Mouse (Mus musculus) retina, embryonic 14.5 days (tissue): Measurements from ENCODE around the gene Cdc34.
A peak's percentile ranks its signal among the peaks of the same experiment; 100 is the strongest.
"Not testable (repeated sequence)": the region's sequence is repeated elsewhere in the genome, so short reads cannot be mapped to it uniquely, and the experiment has no call there.

Source experiments
- DNase-seq: peaks from one replicate; pipeline ENCODE4 v3.0.0-alpha.2; 2015; ENCODE audit warnings: low spot score

Gene Cdc34

GRCm38 (mm10) chr10:79695231-79696128 lies 13.5 kb downstream of the Cdc34 start:
- peak; percentile 85 for DNase-seq

DNA sequence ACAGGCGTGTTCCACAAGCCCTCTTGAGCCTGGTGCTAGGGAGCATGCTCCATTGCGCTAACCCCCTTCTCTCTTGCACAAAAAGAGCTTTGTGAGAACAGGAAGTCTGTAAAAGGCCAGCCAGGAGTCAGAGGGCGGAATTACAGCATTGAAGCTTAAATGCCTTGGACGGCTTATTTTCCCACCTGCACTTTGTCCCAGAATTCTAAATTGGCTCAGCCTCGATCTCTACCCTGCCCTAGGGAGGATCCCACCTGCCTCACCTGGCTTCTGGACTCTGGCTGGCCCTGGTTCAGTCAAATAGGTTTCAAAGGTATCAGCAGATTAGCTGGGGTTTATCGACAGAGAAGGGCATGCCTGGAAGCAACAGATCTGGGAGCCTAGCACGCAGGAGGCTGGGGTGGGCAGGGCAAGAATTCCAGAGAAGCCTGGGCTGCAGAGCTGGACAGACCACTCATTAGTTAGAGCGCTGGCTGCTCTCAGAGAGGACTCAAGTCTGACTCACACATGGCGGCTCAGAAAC lies 14.2 kb downstream of the Cdc34 start:
- DNase-seq: no peak

- DNase-seq: no peak
These were observed 15.9 kb downstream of the Cdc34 start for GRCm38 (mm10) chr10:79697916-79698315.

- no peak for DNase-seq
These were observed 16.5 kb downstream of the Cdc34 start for GRCm38 (mm10) chr10:79698459-79698858.

DNA sequence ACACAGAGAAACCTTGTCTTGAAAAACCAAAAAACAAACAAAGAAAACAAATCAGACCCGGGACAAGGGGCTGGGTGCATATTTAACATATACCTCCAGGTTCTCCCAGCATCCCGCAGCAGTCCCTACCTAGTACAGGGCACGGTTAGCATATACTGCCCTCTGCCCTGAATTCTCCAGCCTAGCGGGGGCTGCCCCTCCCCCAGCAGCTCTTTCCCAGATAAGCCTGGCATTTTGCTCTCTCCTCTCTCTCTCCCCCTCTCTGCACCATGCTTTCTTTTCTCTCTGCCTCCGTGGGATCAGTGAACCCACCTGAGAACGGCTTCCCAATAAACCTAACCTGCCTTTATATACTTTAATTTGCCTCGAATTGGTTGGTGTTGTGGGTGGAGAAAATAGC lies 18.7 kb downstream of the Cdc34 start:
- no peak for DNase-seq

DNA sequence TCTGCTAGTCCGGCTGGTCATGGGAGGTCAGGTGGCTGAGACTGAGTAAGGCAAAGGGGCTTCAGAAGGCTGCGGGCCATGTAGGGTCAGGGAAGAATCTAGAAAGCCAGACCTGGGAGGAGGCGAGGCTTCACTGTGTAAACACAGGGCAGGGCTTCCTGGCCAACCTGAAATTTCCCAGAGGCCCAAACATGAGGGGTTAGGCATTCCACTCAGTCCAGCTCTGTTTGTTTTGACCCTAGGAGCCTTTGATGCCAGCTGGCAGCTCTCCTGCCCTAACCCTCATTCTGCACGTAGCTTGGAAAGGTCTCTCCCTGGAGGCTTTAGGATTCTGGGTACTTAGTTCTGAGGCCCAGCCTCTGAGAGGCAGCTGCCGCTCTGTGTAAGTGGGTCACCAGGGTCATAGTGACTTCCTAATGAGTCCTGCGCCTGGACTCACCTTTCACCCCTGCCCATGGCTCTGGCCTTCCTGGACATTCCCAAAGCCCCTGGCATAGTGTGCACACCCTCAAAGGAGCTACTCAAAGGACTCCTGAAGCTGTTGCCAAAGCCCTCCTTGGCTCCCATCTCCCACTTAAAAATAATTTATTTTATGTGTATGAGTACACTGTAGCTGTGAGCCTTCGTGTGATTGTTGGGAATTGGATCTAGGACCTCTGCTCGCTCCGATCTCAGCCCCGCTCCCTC lies 19.6 kb downstream of the Cdc34 start:
- no peak for DNase-seq

- not testable (repeated sequence) for DNase-seq
These were observed 21.0 kb downstream of the Cdc34 start for GRCm38 (mm10) chr10:79702970-79703369.

DNA sequence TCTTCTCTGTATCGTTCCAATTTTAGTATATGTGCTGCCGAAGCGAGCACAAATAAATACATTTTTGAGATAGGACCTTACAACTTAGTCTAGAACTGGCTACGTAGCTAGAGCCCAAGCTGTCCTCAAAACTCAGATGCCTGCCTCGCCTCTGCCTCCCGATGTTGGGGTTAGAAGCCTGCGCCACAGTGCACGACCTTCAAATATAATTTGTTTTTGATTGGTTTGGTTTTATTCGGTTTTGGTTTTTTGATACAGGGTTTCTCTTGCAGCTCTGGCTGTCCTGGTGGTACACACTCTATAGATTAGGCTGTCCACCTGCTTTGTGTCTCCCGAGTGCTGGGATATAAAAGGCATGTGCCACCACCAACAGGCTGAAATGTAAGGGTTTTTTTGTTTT lies 21.5 kb downstream of the Cdc34 start:
- DNase-seq: no peak

- peak; percentile 98 for DNase-seq
These were observed 22.3 kb downstream of the Cdc34 start, which contains the start of gene Bsg for GRCm38 (mm10) chr10:79704065-79704969. TSS of gene Bsg (plus strand) at chr10:79704491.

DNA sequence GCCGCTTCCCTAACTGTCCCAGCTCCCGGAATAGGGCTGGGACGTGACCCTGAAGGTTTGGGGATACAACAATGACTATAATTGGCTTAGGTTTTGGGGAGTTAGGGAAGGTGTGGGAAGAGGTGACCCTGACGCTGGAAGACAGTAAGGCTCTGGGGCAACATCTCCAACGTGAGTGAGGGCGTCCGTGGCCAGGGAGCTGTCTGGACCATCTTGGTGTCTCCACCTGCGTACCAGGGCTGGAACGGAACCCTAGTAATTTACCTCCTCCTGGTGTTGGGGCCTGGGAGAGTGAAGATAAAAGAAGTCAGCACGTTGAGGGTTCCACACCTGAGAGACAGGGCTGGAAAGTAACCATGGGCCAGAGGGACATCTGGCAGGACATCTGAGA lies 23.0 kb downstream of the Cdc34 start:
- no peak for DNase-seq

- no peak for DNase-seq
These were observed 24.0 kb downstream of the Cdc34 start for GRCm38 (mm10) chr10:79705951-79706350.

DNA sequence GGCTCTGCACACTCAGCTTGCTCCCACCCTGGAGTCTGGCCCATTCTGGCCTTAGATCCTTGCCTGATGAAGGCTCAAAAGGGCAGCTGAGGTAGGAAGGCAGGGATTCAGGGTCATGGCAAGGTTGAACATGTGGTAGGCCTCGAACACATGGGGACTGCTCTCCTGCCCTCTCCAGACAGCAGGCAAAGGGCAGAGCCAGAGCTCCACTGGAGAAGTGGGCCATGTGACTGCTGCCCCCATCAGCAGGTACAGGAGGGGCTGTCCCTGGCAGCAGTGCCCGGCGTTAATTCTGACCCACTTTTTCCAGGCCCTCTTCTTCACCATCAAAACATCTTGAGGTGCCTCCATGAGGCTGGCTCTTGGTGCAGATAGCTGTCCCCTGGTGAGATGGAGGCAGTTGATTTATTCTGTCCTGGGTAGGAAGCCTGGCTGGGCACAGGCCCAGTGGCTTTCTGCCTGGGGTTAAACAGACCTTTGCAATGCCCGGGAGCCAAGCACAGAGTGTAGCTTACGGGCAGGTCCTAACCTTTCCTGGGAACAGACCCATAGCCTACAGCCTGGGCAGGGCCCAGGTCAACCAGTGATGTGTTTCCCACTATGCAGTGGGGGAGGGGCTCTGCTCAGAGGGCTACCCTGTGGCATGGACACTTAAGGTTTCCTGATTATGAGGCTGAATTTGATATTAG lies 24.6 kb downstream of the Cdc34 start:
- no peak for DNase-seq

- DNase-seq: no peak
These were observed 25.2 kb downstream of the Cdc34 start for GRCm38 (mm10) chr10:79707162-79707561.

DNA sequence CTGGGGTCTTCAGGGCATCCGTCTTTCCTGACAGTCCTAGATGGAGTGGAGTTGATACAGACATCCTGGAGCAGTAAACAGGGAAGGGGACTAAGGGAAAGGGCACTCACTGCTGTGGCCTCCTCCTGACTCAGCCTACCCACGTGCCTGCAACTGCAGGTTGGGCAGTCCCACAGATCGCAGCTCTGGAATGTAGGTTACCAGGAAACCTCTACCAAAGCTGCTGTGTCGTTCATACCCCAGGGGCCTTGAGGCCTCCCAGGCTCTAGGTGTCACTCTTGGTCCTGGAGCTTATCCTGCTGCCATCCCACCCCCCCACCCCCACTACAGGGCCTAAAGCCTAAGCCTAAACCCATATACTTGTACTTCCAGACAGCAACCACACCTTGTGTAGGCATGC lies 25.8 kb downstream of the Cdc34 start:
- no peak for DNase-seq

DNA sequence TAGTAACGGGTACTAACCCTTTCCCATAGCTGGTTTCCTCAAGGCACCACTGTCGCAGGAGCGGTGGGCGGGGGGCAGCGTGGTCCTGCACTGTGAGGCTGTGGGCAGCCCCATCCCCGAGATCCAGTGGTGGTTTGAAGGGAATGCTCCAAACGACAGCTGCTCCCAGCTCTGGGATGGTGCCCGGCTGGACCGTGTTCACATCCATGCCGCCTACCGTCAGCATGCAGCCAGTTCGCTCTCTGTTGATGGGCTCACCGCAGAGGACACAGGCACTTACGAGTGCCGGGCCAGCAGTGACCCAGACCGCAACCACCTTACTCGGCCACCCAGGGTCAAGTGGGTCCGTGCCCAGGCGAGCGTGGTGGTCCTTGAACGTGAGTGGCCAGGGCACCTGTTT lies 26.7 kb downstream of the Cdc34 start:
- DNase-seq: no peak

- DNase-seq: no peak
These were observed 27.3 kb downstream of the Cdc34 start for GRCm38 (mm10) chr10:79709307-79709706.

DNA sequence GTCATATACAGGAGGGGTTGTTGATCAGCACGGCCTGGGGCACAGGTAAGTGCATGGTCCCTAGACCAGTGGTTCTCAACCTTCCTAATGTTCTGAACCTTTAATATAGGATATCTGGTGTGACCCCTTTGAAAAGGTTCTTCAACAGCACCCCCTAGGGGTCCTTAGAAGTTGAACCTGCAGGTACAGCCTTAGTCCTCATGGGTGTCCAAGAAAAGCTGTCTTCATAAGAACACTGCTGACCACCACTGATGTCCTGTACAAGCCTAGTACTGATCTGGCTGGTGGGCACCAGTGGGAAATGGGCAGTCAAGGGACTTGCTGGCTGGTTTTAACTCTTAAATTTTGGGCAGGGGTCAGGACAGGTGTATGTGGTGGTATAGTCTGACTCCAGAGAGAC lies 30.0 kb downstream of the Cdc34 start:
- peak; percentile 59 for DNase-seq

DNA sequence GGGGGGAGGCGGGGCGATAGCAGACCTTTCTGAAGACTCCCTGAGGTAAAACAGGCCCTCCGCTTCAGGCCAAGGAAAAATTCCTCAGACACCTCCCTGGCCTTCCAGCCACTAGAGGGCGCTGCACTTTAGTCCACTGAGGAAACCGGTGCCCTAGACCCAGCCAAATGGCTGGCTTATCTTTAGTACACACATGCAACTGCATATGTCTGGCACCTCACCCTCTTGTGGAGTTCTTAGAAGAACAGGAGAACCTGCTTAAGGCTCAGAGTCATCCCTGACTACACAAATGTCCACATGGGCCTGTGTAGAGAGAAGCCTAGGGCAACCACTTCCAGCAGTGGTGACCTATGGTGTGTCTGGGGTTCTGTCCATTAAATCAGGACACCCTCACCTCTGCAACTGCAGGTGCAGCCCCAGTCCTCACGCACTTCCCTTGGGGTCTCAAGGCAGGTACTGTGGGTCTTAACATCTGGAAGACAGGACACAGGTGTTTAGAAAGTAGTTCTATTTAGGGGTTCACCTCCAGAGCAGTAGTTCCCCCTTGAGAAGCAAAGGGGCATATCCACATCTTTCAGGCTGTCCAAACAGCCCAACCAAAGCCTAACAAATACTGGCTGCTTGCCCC lies 30.6 kb downstream of the Cdc34 start:
- DNase-seq: peak; percentile 90

DNA sequence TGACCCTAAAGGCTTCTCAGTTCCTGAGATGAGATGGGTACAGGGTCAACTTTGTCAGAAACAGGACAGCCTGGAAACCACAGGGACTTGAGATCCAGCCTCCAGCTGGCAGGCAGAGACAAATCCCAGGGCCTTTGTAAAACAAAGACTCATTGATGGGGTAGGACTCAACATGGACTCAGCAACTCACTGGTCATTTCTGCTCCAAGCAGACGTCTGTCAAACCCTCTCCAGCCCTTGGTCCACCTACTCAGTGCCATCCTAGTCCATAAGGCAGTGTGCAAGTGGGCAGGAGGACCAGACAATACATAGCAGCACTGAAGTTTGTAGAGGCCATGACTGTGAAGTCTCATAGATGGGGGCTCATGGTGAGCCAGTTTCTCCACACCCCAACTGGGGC lies 31.2 kb downstream of the Cdc34 start:
- no peak for DNase-seq

- no peak for DNase-seq
These were observed 33.0 kb downstream of the Cdc34 start for GRCm38 (mm10) chr10:79714996-79715395.
